Mouse (Mus musculus) ES-Bruce4 (cell line): ENCODE data around the gene Phka2.

Experiments
- CTCF ChIP-seq: IDR thresholded peaks from one replicate; pipeline ENCODE4 v1.8.1; 2011; ENCODE audit warnings: low read depth, low read length
- EP300 ChIP-seq: IDR thresholded peaks from 2 replicates; pipeline ENCODE4 v1.6.1; 2011; ENCODE audit warnings: low read depth, low read length; ENCODE audit not compliant: insufficient read depth

GRCm38 (mm10) chrX:160509046-160509445, 7.1 kb downstream of the Phka2 start:
- TF ChIP-seq CTCF, result no peak
- no peak for TF ChIP-seq EP300
